Mouse (Mus musculus) mesoderm, embryonic 11.5 days (tissue): ENCODE data around the gene Ccdc114.

Experiments
- DNase-seq: peaks from one replicate; pipeline ENCODE4 v3.0.0-alpha.2; 2012; ENCODE audit warnings: low read depth, low spot score

Ccdc114 gene

DNA sequence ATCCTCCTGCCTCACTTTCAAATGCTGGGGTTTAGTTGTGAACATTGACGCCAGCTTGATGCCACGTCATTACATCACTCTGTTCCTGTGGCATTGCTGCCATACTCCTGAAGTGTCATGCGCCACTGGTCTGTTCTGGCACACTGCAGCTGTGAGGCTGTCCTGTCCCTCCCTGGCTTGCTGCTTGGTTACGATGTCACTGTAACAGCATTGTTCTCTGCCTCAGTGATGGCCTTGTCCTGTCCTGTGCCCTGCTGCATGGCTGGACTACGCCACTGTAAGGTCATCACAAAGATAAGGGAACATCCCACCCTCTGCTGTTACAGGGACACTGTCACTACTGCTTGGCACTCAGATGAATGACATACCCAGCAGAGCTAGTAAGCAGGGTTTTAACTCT is 57.7 kb downstream of the Ccdc114 start:
- DNase-seq = no peak

GRCm38 (mm10) chr7:45986893-45987292 is 63.0 kb downstream of the Ccdc114 start:
- DNase-seq = no peak

GRCm38 (mm10) chr7:45988344-45988743 is 64.5 kb downstream of the Ccdc114 start:
- no peak for DNase-seq

DNA sequence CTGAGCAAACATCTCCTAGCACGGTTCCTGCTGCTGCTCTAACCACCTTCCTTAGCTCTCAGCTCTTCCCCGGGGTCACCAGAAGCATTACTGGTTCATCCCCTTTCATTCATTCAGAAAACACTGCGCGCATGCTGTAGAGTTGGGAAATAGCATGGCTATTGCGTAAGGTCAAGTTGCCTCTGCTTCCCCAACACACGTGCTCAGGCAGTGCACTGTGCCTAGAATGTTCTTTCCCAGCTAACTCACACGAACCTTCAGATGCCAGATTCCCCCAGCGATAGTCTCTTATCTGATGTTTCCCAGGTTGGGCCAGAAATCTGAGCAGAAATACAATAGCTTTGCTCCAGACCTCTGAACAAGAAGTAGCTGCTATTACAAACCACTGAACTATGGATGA is 68.6 kb downstream of the Ccdc114 start:
- DNase-seq = no peak
